Mouse (Mus musculus): Measurements from ENCODE around the gene Krt222. TPM values are rescaled to one million over a fixed set of nuclear protein-coding genes. Genes with fewer than 3 reads are reported as not detected.

The Krt222 gene
- polyA plus RNA-seq, 1 experiment from 2014 or later, result 0.12 TPM

- H3K4me1 ChIP-seq, result 0 out of 2 replicates have a peak, but pooled peaks cover 3% of the 10 kb centered on the region
- H3K9me3 ChIP-seq, result no peaks in the 10 kb centered on the region
- peaks cover 16% of the 10 kb centered on the region for H3K27me3 ChIP-seq (ENCODE audit: poor library complexity, severe bottlenecking)
- H3K4me3 ChIP-seq, result no peak overlapping the region
- no peak overlapping the region for H3K27ac ChIP-seq
- H3K36me3 ChIP-seq (replicated peaks), result no peaks in the 10 kb centered on the region
- peak; percentile 40 for DNase-seq (ENCODE audit: extremely low spot score, low spot score)
- 27% methylated on average over 14 of the region's 14 CpGs for WGBS
These were observed 54.7 kb downstream of the Krt222 start for GRCm38 (mm10) chr11:99189154-99189582.

DNA sequence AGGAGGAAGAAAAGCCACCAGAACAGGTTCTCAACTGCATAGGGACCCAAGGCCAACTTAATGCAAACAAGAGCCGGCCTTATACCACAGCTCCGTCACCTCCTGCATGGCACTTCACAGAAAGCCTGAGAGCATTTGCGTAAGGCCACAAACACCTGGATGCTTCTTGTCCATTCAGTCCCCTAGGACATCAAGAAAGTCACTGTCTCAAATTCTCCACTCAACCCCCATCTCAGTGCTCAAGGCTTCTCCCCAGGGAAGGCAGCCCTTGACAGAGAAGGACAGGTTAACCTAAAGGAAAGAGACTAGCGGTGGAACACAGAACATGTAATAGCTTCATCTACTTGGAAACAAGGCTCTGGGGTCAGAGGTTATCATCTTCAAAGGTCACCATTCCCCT, 56.5 kb downstream of the Krt222 start:
- Histone ChIP-seq H3K4me1 (0 out of 2 replicates have a peak, but pooled peaks cover 3% of the 10 kb centered on the region), H3K27ac (no peak overlapping the region), H3K27me3 (ENCODE audit: poor library complexity, severe bottlenecking) (peaks cover 16% of the 10 kb centered on the region), H3K4me3 (no peak overlapping the region), H3K36me3 (replicated peaks) (no peaks in the 10 kb centered on the region), H3K9me3 (no peaks in the 10 kb centered on the region)
- WGBS, result 90% methylated on average over 4 of the region's 4 CpGs
- DNase-seq (ENCODE audit: extremely low spot score, low spot score), result no peak

GRCm38 (mm10) chr11:99186836-99187235, 57.0 kb downstream of the Krt222 start:
- Histone ChIP-seq H3K27me3 (ENCODE audit: poor library complexity, severe bottlenecking) (peaks cover 16% of the 10 kb centered on the region), H3K4me1 (0 out of 2 replicates have a peak, but pooled peaks cover 3% of the 10 kb centered on the region), H3K4me3 (no peak overlapping the region), H3K36me3 (replicated peaks) (no peaks in the 10 kb centered on the region), H3K9me3 (no peaks in the 10 kb centered on the region), H3K27ac (no peak overlapping the region)
- DNase-seq (ENCODE audit: extremely low spot score, low spot score), result no peak
- 76% methylated on average over 2 of the region's 2 CpGs for whole genome bisulfite sequencing

Other genes with a start within 250 kb of the Krt222 start
- 366 and 373 TPM in 2 replicates for gene Top2a, start 219.9 kb downstream of the Krt222 start, polyA plus RNA-seq (2016; fragmentation: Nextera tagmentation; extraction: Ambion mirVana)
- 364 and 368 TPM in 2 replicates for gene Igfbp4, start 202.8 kb downstream of the Krt222 start, polyA plus RNA-seq (2016; fragmentation: Nextera tagmentation; extraction: Ambion mirVana)
- gene Tns4, start 154.8 kb downstream of the Krt222 start, polyA plus RNA-seq (2016; fragmentation: Nextera tagmentation; extraction: Ambion mirVana), result 0.49 and 0.81 TPM in 2 replicates
- gene Ccr7, start 89.0 kb downstream of the Krt222 start, polyA plus RNA-seq (2016; fragmentation: Nextera tagmentation; extraction: Ambion mirVana), result 0.25 and 0.30 TPM in 2 replicates
- 322 and 372 TPM in 2 replicates for gene Smarce1, start 13.1 kb downstream of the Krt222 start, polyA plus RNA-seq (2016; fragmentation: Nextera tagmentation; extraction: Ambion mirVana)
- gene Krt24, start 41.2 kb upstream of the Krt222 start, polyA plus RNA-seq (2016; fragmentation: Nextera tagmentation; extraction: Ambion mirVana), result not detected in 2 replicates
- not detected in 2 replicates for gene Krt25, start 78.9 kb upstream of the Krt222 start, polyA plus RNA-seq (2016; fragmentation: Nextera tagmentation; extraction: Ambion mirVana)
- not detected in 2 replicates for gene Krt26, start 93.9 kb upstream of the Krt222 start, polyA plus RNA-seq (2016; fragmentation: Nextera tagmentation; extraction: Ambion mirVana)
- not detected in 2 replicates for gene Krt27, start 107.0 kb upstream of the Krt222 start, polyA plus RNA-seq (2016; fragmentation: Nextera tagmentation; extraction: Ambion mirVana)
- 0.22 and 0.36 TPM in 2 replicates for gene Krt28, start 130.8 kb upstream of the Krt222 start, polyA plus RNA-seq (2016; fragmentation: Nextera tagmentation; extraction: Ambion mirVana)
- 20.6 and 22.0 TPM in 2 replicates for gene Krt10, start 145.3 kb upstream of the Krt222 start, polyA plus RNA-seq (2016; fragmentation: Nextera tagmentation; extraction: Ambion mirVana)
- gene Krt12, start 178.2 kb upstream of the Krt222 start, polyA plus RNA-seq (2016; fragmentation: Nextera tagmentation; extraction: Ambion mirVana), result not detected in 2 replicates
- 0.35 and 0.64 TPM in 2 replicates for gene Krt20, start 194.1 kb upstream of the Krt222 start, polyA plus RNA-seq (2016; fragmentation: Nextera tagmentation; extraction: Ambion mirVana)
- 0.20 TPM in 1 of 2 replicates, not detected in the other for gene Krt23, start 249.1 kb upstream of the Krt222 start, polyA plus RNA-seq (2016; fragmentation: Nextera tagmentation; extraction: Ambion mirVana)